Comparison of ENCODE assay signal across 9 mouse cellular contexts in the genomic region with DNA sequence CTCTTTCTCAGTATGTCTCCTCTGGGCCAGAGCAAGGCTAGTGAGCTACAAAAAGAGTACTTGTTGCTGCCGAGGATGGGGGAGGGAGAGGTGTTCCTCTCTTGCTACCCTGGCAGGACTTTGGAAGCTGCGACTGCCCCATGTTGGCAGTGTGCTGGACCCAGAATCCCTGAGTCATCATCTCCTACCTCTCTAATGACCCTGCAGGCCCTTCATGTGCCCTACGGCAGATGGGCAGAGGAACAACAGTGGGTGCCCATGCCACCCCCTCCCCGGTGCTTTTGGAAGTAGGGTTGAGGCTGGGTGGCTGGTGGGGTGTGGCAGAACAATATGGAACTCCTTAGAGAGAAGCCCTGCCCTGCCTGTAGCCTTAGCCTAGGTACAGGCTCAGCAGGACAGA.
A peak's percentile ranks its signal among the peaks of the same experiment; 100 is the strongest.
DNase-seq lines count a peak whose midpoint lies in the region; ATAC-seq and TF ChIP-seq lines count a peak whose summit lies in the region.
"Had no signal": no experiment of that assay in that cellular context is flagged by ENCODE, and none has a peak within 500 bp of the region (broad histone marks: within the 10 kb centered on the region; RNA-seq: fewer than 3 reads in every experiment).

No protein-coding gene starts in this region.

- peak overlapping the region; percentile 3; the same call in 1 of the 2 replicates for H3K27ac ChIP-seq in thymus, adult 2 months (ENCODE audit: control insufficient read depth, insufficient read depth, low read length)
- 0 out of 2 replicates have a peak overlapping the region, but pooled peaks have one; percentile 6 for H3K27ac ChIP-seq in kidney, embryonic 15.5 days
- peak overlapping the region; percentile 63 for H3K27ac ChIP-seq in stomach, postnatal 0 days (replicated peaks)
- no peak overlapping the region for H3K27ac ChIP-seq in intestine, embryonic 16.5 days (ENCODE audit: low read length)

- no peak for ATAC-seq in kidney, embryonic 15.5 days (replicated peaks; ENCODE audit: low FRiP score)
- no peak for ATAC-seq in stomach, postnatal 0 days (ENCODE audit: low FRiP score, low TSS enrichment)
- ATAC-seq in intestine, embryonic 16.5 days, result no peak

- H3K4me2 ChIP-seq in kidney, embryonic 15.5 days, result no peak overlapping the region
- H3K4me2 ChIP-seq in stomach, postnatal 0 days (replicated peaks; ENCODE audit: low read depth), result no peak overlapping the region
- no peak overlapping the region for H3K4me2 ChIP-seq in intestine, embryonic 16.5 days (ENCODE audit: low read depth, low read length)

- H3K9me3 ChIP-seq in kidney, embryonic 15.5 days (replicated peaks), result no peaks in the 10 kb centered on the region
- H3K9me3 ChIP-seq in stomach, postnatal 0 days (ENCODE audit: control insufficient read depth, low read length), result no peaks in the 10 kb centered on the region
- H3K9me3 ChIP-seq in intestine, embryonic 16.5 days (ENCODE audit: control insufficient read depth, low read length), result no peaks in the 10 kb centered on the region

- WGBS in thymus, adult 2 months, result 54% methylated on average over 4 of the region's 4 CpGs
- 77% methylated on average over 4 of the region's 4 CpGs for whole genome bisulfite sequencing in kidney, embryonic 15.5 days
- WGBS in stomach, postnatal 0 days, result 68% methylated on average over 4 of the region's 4 CpGs
- 79% methylated on average over 4 of the region's 4 CpGs for WGBS in intestine, embryonic 16.5 days

- H3K27me3 ChIP-seq in thymus, adult 2 months (ENCODE audit: control insufficient read depth, insufficient read depth, low read length), result no peaks in the 10 kb centered on the region
- no peaks in the 10 kb centered on the region for H3K27me3 ChIP-seq in kidney, embryonic 15.5 days
- H3K27me3 ChIP-seq in stomach, postnatal 0 days (ENCODE audit: control insufficient read depth, insufficient read depth, low read length), result no peaks in the 10 kb centered on the region
- H3K27me3 ChIP-seq in intestine, embryonic 16.5 days (replicated peaks; ENCODE audit: control insufficient read depth, insufficient read depth, low read length), result no peaks in the 10 kb centered on the region

- H3K4me3 ChIP-seq in thymus, adult 2 months (ENCODE audit: control insufficient read depth, insufficient read depth, low read length), result no peak overlapping the region
- no peak overlapping the region for H3K4me3 ChIP-seq in kidney, embryonic 15.5 days (replicated peaks)
- no peak overlapping the region for H3K4me3 ChIP-seq in stomach, postnatal 0 days (ENCODE audit: low read depth, low read length)
- H3K4me3 ChIP-seq in intestine, embryonic 16.5 days (ENCODE audit: low read length), result no peak overlapping the region

- TF ChIP-seq CTCF in thymus, adult 2 months (IDR thresholded peaks at IDR 0.05; ENCODE audit: borderline replicate concordance, control insufficient read depth, extremely low read depth, insufficient read depth, low read length, poor library complexity), result no peak
- TF ChIP-seq CTCF in stomach, postnatal 0 days (IDR thresholded peaks at IDR 0.05; ENCODE audit: low read depth), result no peak

- no peak for TF ChIP-seq POLR2A in thymus, adult 2 months (IDR thresholded peaks at IDR 0.05; ENCODE audit: control insufficient read depth, extremely low read depth, insufficient read depth, low read length, poor library complexity)

- H3K4me1 ChIP-seq in thymus, adult 2 months (replicated peaks; ENCODE audit: control insufficient read depth, insufficient read depth, low read length), result peaks cover 80% of the 10 kb centered on the region
- peaks cover 89% of the 10 kb centered on the region for H3K4me1 ChIP-seq in kidney, embryonic 15.5 days
- H3K4me1 ChIP-seq in stomach, postnatal 0 days (replicated peaks; ENCODE audit: control insufficient read depth, insufficient read depth), result peaks cover 29% of the 10 kb centered on the region
- peaks cover 86% of the 10 kb centered on the region for H3K4me1 ChIP-seq in intestine, embryonic 16.5 days (ENCODE audit: control insufficient read depth, insufficient read depth, low read length)

- TF ChIP-seq EP300 in stomach, postnatal 0 days (optimal IDR thresholded peaks at IDR 0.05), result no peak

- H3K36me3 ChIP-seq in thymus, adult 2 months (ENCODE audit: control insufficient read depth, insufficient read depth, low read length), result no peaks in the 10 kb centered on the region
- no peaks in the 10 kb centered on the region; the same call in 1 of the 2 replicates for H3K36me3 ChIP-seq in kidney, embryonic 15.5 days
- H3K36me3 ChIP-seq in stomach, postnatal 0 days (ENCODE audit: control insufficient read depth, insufficient read depth, low read length), result peaks cover 2% of the 10 kb centered on the region; the same call in 1 of the 2 replicates
- H3K36me3 ChIP-seq in intestine, embryonic 16.5 days (ENCODE audit: control insufficient read depth, insufficient read depth, low read length), result no peaks in the 10 kb centered on the region; the same call in 1 of the 2 replicates

- H3K9ac ChIP-seq in kidney, embryonic 15.5 days, result no peak overlapping the region
- no peak overlapping the region for H3K9ac ChIP-seq in stomach, postnatal 0 days (ENCODE audit: low read length)
- no peak overlapping the region for H3K9ac ChIP-seq in intestine, embryonic 16.5 days (ENCODE audit: low read depth, low read length)

- peak; percentile 57 for DNase-seq in cerebellum, adult 11 months
- no peak for DNase-seq in cerebellum, postnatal 14 days
- no peak for DNase-seq in thymus, adult 2 months
- DNase-seq in thymus, adult 18-20 months, result no peak
- DNase-seq in stomach, postnatal 0 days (ENCODE audit: low spot score), result no peak
- DNase-seq in lung, postnatal 25 days (ENCODE audit: low spot score), result no peak
- DNase-seq: B cell, adult 2 months had no signal
